Mouse (Mus musculus): Measurements from ENCODE around the gene Olfr70. TPM values are rescaled to one million over a fixed set of nuclear protein-coding genes. Genes with fewer than 3 reads are reported as not detected.

Olfr70 gene
- not detected in 2 replicates for polyA plus RNA-seq (2014; fragmentation: Nextera tagmentation; extraction: Ambion mirVana)

DNA sequence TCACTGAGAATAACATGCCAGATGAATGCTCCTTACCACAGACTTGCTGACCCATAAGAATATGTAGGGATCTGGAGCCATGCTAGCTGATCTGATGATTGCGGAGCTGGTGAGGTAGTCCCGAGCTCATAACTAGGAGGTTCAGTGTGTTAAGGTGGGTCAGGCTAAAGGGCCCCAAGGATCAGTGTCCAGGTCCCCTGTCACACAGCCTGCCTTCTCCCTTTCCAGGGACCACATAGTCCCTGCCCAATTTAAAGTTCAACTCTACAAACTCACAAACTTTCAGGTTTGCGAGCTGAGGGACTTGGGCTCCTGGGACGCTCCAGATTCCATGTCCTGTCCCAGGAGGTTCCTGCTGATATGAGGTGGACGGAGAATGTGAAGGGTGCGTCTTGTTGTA is at the start of gene Olfr70:
Gene Olfr70 (minus strand): TSS at position 101 of the 400 bp plus-strand sequence.
- Histone ChIP-seq H3K27me3 (ENCODE audit: control insufficient read depth, insufficient read depth, low read length) (no peaks in the 10 kb centered on the region), H3K4me3 (ENCODE audit: low read depth, low read length) (no peak within 1 kb of the TSS), H3K4me2 (no peak within 1 kb of the TSS), H3K9me3 (replicated peaks; ENCODE audit: control insufficient read depth, low read length) (no peaks in the 10 kb centered on the region), H3K36me3 (ENCODE audit: control insufficient read depth, insufficient read depth, low read length) (no peaks in the 10 kb centered on the region), H3K27ac (ENCODE audit: low read depth, low read length) (no peak within 1 kb of the TSS), H3K4me1 (ENCODE audit: control insufficient read depth, insufficient read depth, low read length) (0 out of 2 replicates have a peak, but pooled peaks cover 1% of the 10 kb centered on the region), H3K9ac (ENCODE audit: low read depth, low read length) (no peak within 1 kb of the TSS)
- WGBS (ENCODE audit: insufficient replicate concordance), result 71% methylated on average over 6 of the region's 6 CpGs
- no peak for ATAC-seq (replicated peaks; ENCODE audit: insufficient number of reproducible peaks, low FRiP score, low TSS enrichment)

DNA sequence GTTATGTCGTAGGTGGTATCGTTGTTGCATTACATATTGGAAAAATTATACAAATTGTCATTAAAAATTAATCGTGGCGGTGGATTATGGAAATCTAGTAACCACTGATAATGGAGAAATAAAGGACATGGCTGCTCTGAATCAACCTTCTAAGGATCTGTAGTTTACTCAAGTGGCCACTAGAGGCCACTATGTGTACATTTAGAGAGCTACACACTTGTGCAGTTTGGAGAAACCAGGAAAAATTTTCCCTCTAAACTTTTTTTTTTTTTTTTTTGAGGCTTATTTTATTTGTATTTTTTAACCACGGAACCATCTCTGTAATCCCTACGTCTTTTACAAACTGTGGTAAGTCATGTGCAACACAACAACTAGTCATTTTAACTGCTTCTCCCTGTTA is 44.6 kb upstream of the Olfr70 start:
- Histone ChIP-seq H3K36me3 (ENCODE audit: control insufficient read depth, insufficient read depth, low read length) (no peaks in the 10 kb centered on the region), H3K4me2 (no peak overlapping the region), H3K9ac (ENCODE audit: low read depth, low read length) (no peak overlapping the region), H3K4me3 (ENCODE audit: low read depth, low read length) (no peak overlapping the region), H3K27me3 (ENCODE audit: control insufficient read depth, insufficient read depth, low read length) (no peaks in the 10 kb centered on the region), H3K9me3 (replicated peaks; ENCODE audit: control insufficient read depth, low read length) (no peaks in the 10 kb centered on the region), H3K4me1 (ENCODE audit: control insufficient read depth, insufficient read depth, low read length) (0 out of 2 replicates have a peak, but pooled peaks cover 3% of the 10 kb centered on the region), H3K27ac (ENCODE audit: low read depth, low read length) (no peak overlapping the region)
- no peak for ATAC-seq (replicated peaks; ENCODE audit: insufficient number of reproducible peaks, low FRiP score, low TSS enrichment)
- 10% methylated on average over 6 of the region's 6 CpGs for WGBS (ENCODE audit: insufficient replicate concordance)

GRCm38 (mm10) chr4:43743099-43743498 is 42.5 kb upstream of the Olfr70 start:
- ATAC-seq (replicated peaks; ENCODE audit: insufficient number of reproducible peaks, low FRiP score, low TSS enrichment), result no peak
- Histone ChIP-seq H3K36me3 (ENCODE audit: control insufficient read depth, insufficient read depth, low read length) (no peaks in the 10 kb centered on the region), H3K9me3 (replicated peaks; ENCODE audit: control insufficient read depth, low read length) (no peaks in the 10 kb centered on the region), H3K9ac (ENCODE audit: low read depth, low read length) (no peak overlapping the region), H3K27me3 (ENCODE audit: control insufficient read depth, insufficient read depth, low read length) (no peaks in the 10 kb centered on the region), H3K4me2 (no peak overlapping the region), H3K4me3 (ENCODE audit: low read depth, low read length) (no peak overlapping the region), H3K4me1 (ENCODE audit: control insufficient read depth, insufficient read depth, low read length) (0 out of 2 replicates have a peak, but pooled peaks cover 3% of the 10 kb centered on the region), H3K27ac (ENCODE audit: low read depth, low read length) (no peak overlapping the region)
- 3% methylated on average over 1 of the region's 1 CpGs for WGBS (ENCODE audit: insufficient replicate concordance)

DNA sequence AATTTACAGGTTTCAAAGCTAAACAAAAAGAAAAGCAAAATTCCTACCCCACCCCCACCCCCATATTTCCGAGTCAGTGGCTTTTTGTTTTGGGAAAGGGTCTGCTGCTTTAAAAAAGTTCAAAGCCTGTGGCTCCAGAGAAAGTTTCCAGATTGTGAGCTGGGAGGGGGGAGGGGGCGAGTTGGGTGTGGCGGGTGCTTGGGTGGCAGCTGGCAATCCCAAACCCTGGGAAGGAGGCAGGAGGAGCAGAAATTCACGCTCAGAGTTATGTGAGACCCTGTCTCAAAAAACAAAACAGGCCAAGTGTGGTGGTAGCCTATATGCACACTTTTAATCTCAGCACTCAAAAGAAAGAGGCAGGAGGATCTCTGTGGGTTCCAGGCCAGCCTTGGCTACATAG is 42.0 kb upstream of the Olfr70 start:
- H3K4me1 ChIP-seq (ENCODE audit: control insufficient read depth, insufficient read depth, low read length), result 0 out of 2 replicates have a peak, but pooled peaks cover 3% of the 10 kb centered on the region
- H3K36me3 ChIP-seq (ENCODE audit: control insufficient read depth, insufficient read depth, low read length), result no peaks in the 10 kb centered on the region
- ATAC-seq (replicated peaks; ENCODE audit: insufficient number of reproducible peaks, low FRiP score, low TSS enrichment), result no peak
- no peak overlapping the region for H3K4me3 ChIP-seq (ENCODE audit: low read depth, low read length)
- no peak overlapping the region for H3K9ac ChIP-seq (ENCODE audit: low read depth, low read length)
- H3K4me2 ChIP-seq, result no peak overlapping the region
- no peak overlapping the region for H3K27ac ChIP-seq (ENCODE audit: low read depth, low read length)
- 36% methylated on average over 4 of the region's 4 CpGs for WGBS (ENCODE audit: insufficient replicate concordance)
- no peaks in the 10 kb centered on the region for H3K27me3 ChIP-seq (ENCODE audit: control insufficient read depth, insufficient read depth, low read length)
- H3K9me3 ChIP-seq (replicated peaks; ENCODE audit: control insufficient read depth, low read length), result no peaks in the 10 kb centered on the region

GRCm38 (mm10) chr4:43741526-43741925 is 40.9 kb upstream of the Olfr70 start:
- 55% methylated on average over 5 of the region's 5 CpGs for WGBS (ENCODE audit: insufficient replicate concordance)
- no peaks in the 10 kb centered on the region for H3K27me3 ChIP-seq (ENCODE audit: control insufficient read depth, insufficient read depth, low read length)
- H3K27ac ChIP-seq (ENCODE audit: low read depth, low read length), result no peak overlapping the region
- ATAC-seq (replicated peaks; ENCODE audit: insufficient number of reproducible peaks, low FRiP score, low TSS enrichment), result no peak
- no peaks in the 10 kb centered on the region for H3K9me3 ChIP-seq (replicated peaks; ENCODE audit: control insufficient read depth, low read length)
- no peak overlapping the region for H3K9ac ChIP-seq (ENCODE audit: low read depth, low read length)
- H3K4me2 ChIP-seq, result no peak overlapping the region
- no peaks in the 10 kb centered on the region for H3K4me1 ChIP-seq (ENCODE audit: control insufficient read depth, insufficient read depth, low read length)
- H3K36me3 ChIP-seq (ENCODE audit: control insufficient read depth, insufficient read depth, low read length), result no peaks in the 10 kb centered on the region
- H3K4me3 ChIP-seq (ENCODE audit: low read depth, low read length), result no peak overlapping the region

- Histone ChIP-seq H3K4me1 (ENCODE audit: control insufficient read depth, insufficient read depth, low read length) (no peaks in the 10 kb centered on the region), H3K9ac (ENCODE audit: low read depth, low read length) (no peak overlapping the region), H3K27me3 (ENCODE audit: control insufficient read depth, insufficient read depth, low read length) (no peaks in the 10 kb centered on the region), H3K4me2 (no peak overlapping the region), H3K4me3 (ENCODE audit: low read depth, low read length) (no peak overlapping the region), H3K27ac (ENCODE audit: low read depth, low read length) (no peak overlapping the region), H3K36me3 (ENCODE audit: control insufficient read depth, insufficient read depth, low read length) (no peaks in the 10 kb centered on the region), H3K9me3 (replicated peaks; ENCODE audit: control insufficient read depth, low read length) (no peaks in the 10 kb centered on the region)
- 46% methylated on average over 8 of the region's 8 CpGs for WGBS (ENCODE audit: insufficient replicate concordance)
- ATAC-seq (replicated peaks; ENCODE audit: insufficient number of reproducible peaks, low FRiP score, low TSS enrichment), result no peak
Observed at GRCm38 (mm10) chr4:43738989-43739674, 38.5 kb upstream of the Olfr70 start.

DNA sequence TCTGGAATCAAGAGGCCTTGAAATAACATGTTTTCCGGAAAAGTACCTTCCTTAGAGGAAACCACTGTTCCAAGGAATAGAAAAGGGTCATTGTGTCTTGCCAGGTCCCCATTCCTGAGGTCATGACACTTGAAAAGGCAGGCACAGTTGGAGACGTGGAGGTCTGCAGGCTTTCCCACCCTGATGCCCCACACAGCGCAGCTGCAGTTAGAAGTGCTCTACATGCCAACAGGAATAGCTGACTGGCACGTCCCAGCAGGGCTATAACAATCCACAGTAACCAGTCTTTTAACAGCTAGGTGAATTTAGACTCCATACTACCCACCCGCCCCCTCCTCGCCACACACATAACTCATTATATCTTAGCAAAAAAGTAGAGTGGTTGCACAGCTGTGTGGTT is 36.5 kb upstream of the Olfr70 start:
- Histone ChIP-seq H3K36me3 (ENCODE audit: control insufficient read depth, insufficient read depth, low read length) (no peaks in the 10 kb centered on the region), H3K4me1 (ENCODE audit: control insufficient read depth, insufficient read depth, low read length) (peaks cover 6% of the 10 kb centered on the region), H3K9ac (ENCODE audit: low read depth, low read length) (no peak overlapping the region), H3K9me3 (replicated peaks; ENCODE audit: control insufficient read depth, low read length) (no peaks in the 10 kb centered on the region), H3K4me2 (no peak overlapping the region), H3K4me3 (ENCODE audit: low read depth, low read length) (no peak overlapping the region), H3K27me3 (ENCODE audit: control insufficient read depth, insufficient read depth, low read length) (no peaks in the 10 kb centered on the region), H3K27ac (ENCODE audit: low read depth, low read length) (no peak overlapping the region)
- no peak for ATAC-seq (replicated peaks; ENCODE audit: insufficient number of reproducible peaks, low FRiP score, low TSS enrichment)
- WGBS (ENCODE audit: insufficient replicate concordance), result 73% methylated on average over 6 of the region's 6 CpGs

DNA sequence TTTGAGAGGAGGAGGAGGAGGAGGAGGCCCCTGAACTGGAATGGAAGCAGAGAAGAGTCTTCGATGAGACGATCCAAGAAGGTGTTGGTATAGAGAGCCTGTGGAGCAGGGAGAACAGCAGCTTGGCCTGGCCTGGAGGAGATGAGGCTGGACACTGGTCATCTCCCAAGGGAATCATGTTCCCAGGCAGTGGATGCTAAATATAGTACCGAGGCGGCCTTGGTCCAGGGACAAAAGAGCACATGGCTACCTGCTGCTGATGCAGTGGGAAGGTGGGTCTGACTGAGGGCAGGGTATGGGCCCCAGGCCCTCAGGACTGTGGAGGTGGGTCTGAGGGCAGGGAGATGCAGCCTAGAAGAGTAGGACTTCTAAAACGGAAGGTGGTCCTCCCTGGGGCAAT is 32.6 kb upstream of the Olfr70 start:
- H3K27ac ChIP-seq (ENCODE audit: low read depth, low read length), result no peak overlapping the region

GRCm38 (mm10) chr4:43732171-43732570 is 31.6 kb upstream of the Olfr70 start:
- H3K27me3 ChIP-seq (ENCODE audit: control insufficient read depth, insufficient read depth, low read length), result no peaks in the 10 kb centered on the region
- H3K4me2 ChIP-seq, result no peak overlapping the region
- peaks cover 42% of the 10 kb centered on the region for H3K4me1 ChIP-seq (ENCODE audit: control insufficient read depth, insufficient read depth, low read length)
- no peaks in the 10 kb centered on the region for H3K9me3 ChIP-seq (replicated peaks; ENCODE audit: control insufficient read depth, low read length)
- no peak overlapping the region for H3K9ac ChIP-seq (ENCODE audit: low read depth, low read length)
- H3K4me3 ChIP-seq (ENCODE audit: low read depth, low read length), result no peak overlapping the region
- 4% methylated on average over 1 of the region's 1 CpGs for WGBS (ENCODE audit: insufficient replicate concordance)
- no peaks in the 10 kb centered on the region for H3K36me3 ChIP-seq (ENCODE audit: control insufficient read depth, insufficient read depth, low read length)
- H3K27ac ChIP-seq (ENCODE audit: low read depth, low read length), result no peak overlapping the region
- ATAC-seq (replicated peaks; ENCODE audit: insufficient number of reproducible peaks, low FRiP score, low TSS enrichment), result no peak

More for the DNA sequence above, 32.6 kb upstream of the Olfr70 start:
- H3K27me3 ChIP-seq (ENCODE audit: control insufficient read depth, insufficient read depth, low read length), result no peaks in the 10 kb centered on the region
- H3K4me2 ChIP-seq, result no peak overlapping the region
- H3K9ac ChIP-seq (ENCODE audit: low read depth, low read length), result no peak overlapping the region
- peaks cover 33% of the 10 kb centered on the region for H3K4me1 ChIP-seq (ENCODE audit: control insufficient read depth, insufficient read depth, low read length)
- H3K9me3 ChIP-seq (replicated peaks; ENCODE audit: control insufficient read depth, low read length), result no peaks in the 10 kb centered on the region
- ATAC-seq (replicated peaks; ENCODE audit: insufficient number of reproducible peaks, low FRiP score, low TSS enrichment), result no peak
- no peaks in the 10 kb centered on the region for H3K36me3 ChIP-seq (ENCODE audit: control insufficient read depth, insufficient read depth, low read length)
- H3K4me3 ChIP-seq (ENCODE audit: low read depth, low read length), result no peak overlapping the region
- 63% methylated on average over 5 of the region's 5 CpGs for WGBS (ENCODE audit: insufficient replicate concordance)

Data from heart, embryonic 11.5 days (tissue).